Mouse (Mus musculus): ENCODE data around the gene Gm3629.
"Not testable (repeated sequence)": the region's sequence is repeated elsewhere in the genome, so short reads cannot be mapped to it uniquely, and the experiment has no call there.

Gm3629 gene

GRCm38 (mm10) chr14:6590513-6590912, at the start of gene Gm3629:
Gm3629 (minus strand) TSS chr14:6590613.
- not testable (repeated sequence) for DNase-seq (ENCODE audit: low spot score)

DNA sequence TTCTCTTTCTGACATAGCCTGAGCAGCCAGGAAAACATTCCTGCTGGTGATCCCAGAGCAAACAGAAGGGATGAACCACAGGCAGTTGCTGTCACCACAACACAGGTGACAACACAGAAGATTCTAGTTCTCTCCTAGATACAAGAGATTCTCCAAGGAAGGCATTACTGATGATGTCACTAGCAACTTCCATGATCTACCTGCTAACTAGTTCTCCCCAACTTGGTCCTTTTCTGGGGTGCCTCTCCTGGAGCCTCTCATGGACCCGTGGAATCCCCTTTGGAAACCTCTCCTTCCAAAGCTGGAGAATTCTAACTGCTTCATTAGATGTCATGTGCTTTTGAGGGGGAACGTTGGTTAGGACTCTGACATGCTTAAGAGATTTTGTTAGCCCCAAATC, 31.9 kb upstream of the Gm3629 start, which contains the start of gene Gm3460:
Gene Gm3460 (minus strand): TSS at position 101 of the 400 bp plus-strand sequence.
- not testable (repeated sequence) for DNase-seq (ENCODE audit: low spot score)

- DNase-seq (ENCODE audit: low spot score) = not testable (repeated sequence)
Observed at GRCm38 (mm10) chr14:6606436-6606835, 16.0 kb upstream of the Gm3629 start.

DNA sequence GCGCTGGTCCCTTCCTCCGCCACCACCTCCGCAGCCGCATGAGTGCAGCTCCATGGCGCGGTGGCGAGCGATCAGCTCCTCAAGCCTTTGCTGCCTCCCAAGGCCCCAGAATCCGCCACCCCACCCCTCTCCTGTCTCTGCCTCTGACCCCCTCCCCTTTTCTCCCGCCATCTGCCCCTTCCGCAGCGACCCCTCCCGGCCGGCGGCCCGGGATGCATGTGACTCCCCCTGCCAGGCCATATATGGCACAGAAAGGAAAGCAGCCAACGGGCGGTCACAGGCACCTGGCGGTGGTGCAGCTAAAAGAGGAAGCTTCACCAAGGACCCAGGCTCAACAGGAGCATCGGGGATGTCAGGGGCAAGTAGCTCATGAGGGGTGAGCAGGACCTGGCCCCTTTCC, 14.6 kb upstream of the Gm3629 start:
- DNase-seq (ENCODE audit: low spot score) = not testable (repeated sequence)

- not testable (repeated sequence) for DNase-seq (ENCODE audit: low spot score)
Observed at GRCm38 (mm10) chr14:6604551-6604950, 14.1 kb upstream of the Gm3629 start.

GRCm38 (mm10) chr14:6537190-6537589, 53.2 kb downstream of the Gm3629 start, which contains the start of gene Gm8356:
Gm8356 (minus strand) TSS chr14:6537290.
- not testable (repeated sequence) for DNase-seq (ENCODE audit: low spot score)
